Mouse (Mus musculus): ENCODE results near the gene Foxl2. TPM values are rescaled to one million over a fixed set of nuclear protein-coding genes. Genes with fewer than 3 reads are reported as not detected.

Gene Foxl2
- not detected in 2 replicates for polyA plus RNA-seq (2015; fragmentation: Nextera tagmentation; extraction: Ambion mirVana)

GRCm38 (mm10) chr9:98955103-98955715, at the start of gene Foxl2:
Gene Foxl2, plus strand, starts transcription at chr9:98955288.
- Histone ChIP-seq H3K9me3 (replicated peaks; ENCODE audit: control insufficient read depth, low read length) (no peaks in the 10 kb centered on the region), H3K4me2 (ENCODE audit: low read depth, low read length) (peak within 1 kb of the TSS; percentile 43), H3K4me3 (ENCODE audit: low read depth, low read length) (peak within 1 kb of the TSS; percentile 35), H3K9ac (ENCODE audit: low read depth, low read length) (no peak within 1 kb of the TSS), H3K27ac (ENCODE audit: low read length) (no peak within 1 kb of the TSS), H3K36me3 (ENCODE audit: control insufficient read depth, insufficient read depth) (no peaks in the 10 kb centered on the region), H3K27me3 (ENCODE audit: control insufficient read depth, insufficient read depth, low read depth, low read length) (peaks cover 100% of the 10 kb centered on the region), H3K4me1 (ENCODE audit: control insufficient read depth, low read depth, low read length) (peaks cover 8% of the 10 kb centered on the region)
- WGBS (ENCODE audit: insufficient replicate concordance): 2% methylated on average over 56 of the region's 58 CpGs
- no peak for ATAC-seq (ENCODE audit: low read depth)

GRCm38 (mm10) chr9:98920629-98921523, 34.2 kb upstream of the Foxl2 start:
- Histone ChIP-seq H3K9ac (ENCODE audit: low read depth, low read length) (no peak overlapping the region), H3K36me3 (ENCODE audit: control insufficient read depth, insufficient read depth) (no peaks in the 10 kb centered on the region), H3K27ac (ENCODE audit: low read length) (no peak overlapping the region), H3K4me1 (ENCODE audit: control insufficient read depth, low read depth, low read length) (no peaks in the 10 kb centered on the region), H3K27me3 (ENCODE audit: control insufficient read depth, insufficient read depth, low read depth, low read length) (no peaks in the 10 kb centered on the region), H3K9me3 (replicated peaks; ENCODE audit: control insufficient read depth, low read length) (no peaks in the 10 kb centered on the region), H3K4me3 (ENCODE audit: low read depth, low read length) (no peak overlapping the region), H3K4me2 (ENCODE audit: low read depth, low read length) (no peak overlapping the region)
- WGBS (ENCODE audit: insufficient replicate concordance): 65% methylated on average over 5 of the region's 5 CpGs
- ATAC-seq (ENCODE audit: low read depth): no peak

GRCm38 (mm10) chr9:98923119-98923518, 32.0 kb upstream of the Foxl2 start:
- Histone ChIP-seq H3K27ac (ENCODE audit: low read length) (no peak overlapping the region), H3K27me3 (ENCODE audit: control insufficient read depth, insufficient read depth, low read depth, low read length) (no peaks in the 10 kb centered on the region), H3K9ac (ENCODE audit: low read depth, low read length) (no peak overlapping the region), H3K36me3 (ENCODE audit: control insufficient read depth, insufficient read depth) (no peaks in the 10 kb centered on the region), H3K9me3 (replicated peaks; ENCODE audit: control insufficient read depth, low read length) (no peaks in the 10 kb centered on the region), H3K4me1 (ENCODE audit: control insufficient read depth, low read depth, low read length) (no peaks in the 10 kb centered on the region), H3K4me3 (ENCODE audit: low read depth, low read length) (no peak overlapping the region), H3K4me2 (ENCODE audit: low read depth, low read length) (no peak overlapping the region)
- 35% methylated on average over 6 of the region's 6 CpGs for WGBS (ENCODE audit: insufficient replicate concordance)
- no peak for ATAC-seq (ENCODE audit: low read depth)

- ATAC-seq (ENCODE audit: low read depth): no peak
- no peaks in the 10 kb centered on the region for H3K9me3 ChIP-seq (replicated peaks; ENCODE audit: control insufficient read depth, low read length)
- H3K36me3 ChIP-seq (ENCODE audit: control insufficient read depth, insufficient read depth): no peaks in the 10 kb centered on the region
- H3K4me3 ChIP-seq (ENCODE audit: low read depth, low read length): no peak overlapping the region
- H3K4me2 ChIP-seq (ENCODE audit: low read depth, low read length): no peak overlapping the region
- H3K27ac ChIP-seq (ENCODE audit: low read length): no peak overlapping the region
- no peaks in the 10 kb centered on the region for H3K27me3 ChIP-seq (ENCODE audit: control insufficient read depth, insufficient read depth, low read depth, low read length)
- H3K9ac ChIP-seq (ENCODE audit: low read depth, low read length): no peak overlapping the region
- 39% methylated on average over 6 of the region's 6 CpGs for WGBS (ENCODE audit: insufficient replicate concordance)
- H3K4me1 ChIP-seq (ENCODE audit: control insufficient read depth, low read depth, low read length): no peaks in the 10 kb centered on the region
Measured at GRCm38 (mm10) chr9:98924183-98924582, 30.9 kb upstream of the Foxl2 start.

GRCm38 (mm10) chr9:98929496-98929895, 25.6 kb upstream of the Foxl2 start:
- no peak overlapping the region for H3K27ac ChIP-seq (ENCODE audit: low read length)
- no peaks in the 10 kb centered on the region for H3K36me3 ChIP-seq (ENCODE audit: control insufficient read depth, insufficient read depth)
- H3K4me2 ChIP-seq (ENCODE audit: low read depth, low read length): no peak overlapping the region
- H3K27me3 ChIP-seq (ENCODE audit: control insufficient read depth, insufficient read depth, low read depth, low read length): no peaks in the 10 kb centered on the region
- H3K4me1 ChIP-seq (ENCODE audit: control insufficient read depth, low read depth, low read length): no peaks in the 10 kb centered on the region
- H3K9me3 ChIP-seq (replicated peaks; ENCODE audit: control insufficient read depth, low read length): no peaks in the 10 kb centered on the region
- 72% methylated on average over 2 of the region's 2 CpGs for WGBS (ENCODE audit: insufficient replicate concordance)
- no peak for ATAC-seq (ENCODE audit: low read depth)
- H3K9ac ChIP-seq (ENCODE audit: low read depth, low read length): no peak overlapping the region
- no peak overlapping the region for H3K4me3 ChIP-seq (ENCODE audit: low read depth, low read length)

GRCm38 (mm10) chr9:98932931-98933330, 22.2 kb upstream of the Foxl2 start:
- no peaks in the 10 kb centered on the region for H3K9me3 ChIP-seq (replicated peaks; ENCODE audit: control insufficient read depth, low read length)
- WGBS (ENCODE audit: insufficient replicate concordance): 43% methylated on average over 6 of the region's 6 CpGs
- no peak for ATAC-seq (ENCODE audit: low read depth)
- H3K4me2 ChIP-seq (ENCODE audit: low read depth, low read length): no peak overlapping the region
- H3K9ac ChIP-seq (ENCODE audit: low read depth, low read length): no peak overlapping the region
- H3K36me3 ChIP-seq (ENCODE audit: control insufficient read depth, insufficient read depth): no peaks in the 10 kb centered on the region
- no peaks in the 10 kb centered on the region for H3K4me1 ChIP-seq (ENCODE audit: control insufficient read depth, low read depth, low read length)
- H3K4me3 ChIP-seq (ENCODE audit: low read depth, low read length): no peak overlapping the region
- peaks cover 2% of the 10 kb centered on the region; the same call in 1 of the 2 replicates for H3K27me3 ChIP-seq (ENCODE audit: control insufficient read depth, insufficient read depth, low read depth, low read length)
- H3K27ac ChIP-seq (ENCODE audit: low read length): no peak overlapping the region

- no peaks in the 10 kb centered on the region for H3K36me3 ChIP-seq (ENCODE audit: control insufficient read depth, insufficient read depth)
- H3K4me1 ChIP-seq (ENCODE audit: control insufficient read depth, low read depth, low read length): no peaks in the 10 kb centered on the region
- 30% methylated on average over 16 of the region's 16 CpGs for WGBS (ENCODE audit: insufficient replicate concordance)
- no peak for ATAC-seq (ENCODE audit: low read depth)
- no peak overlapping the region for H3K9ac ChIP-seq (ENCODE audit: low read depth, low read length)
- no peak overlapping the region for H3K4me2 ChIP-seq (ENCODE audit: low read depth, low read length)
- H3K27ac ChIP-seq (ENCODE audit: low read length): no peak overlapping the region
- no peak overlapping the region for H3K4me3 ChIP-seq (ENCODE audit: low read depth, low read length)
- peaks cover 2% of the 10 kb centered on the region; the same call in 1 of the 2 replicates for H3K27me3 ChIP-seq (ENCODE audit: control insufficient read depth, insufficient read depth, low read depth, low read length)
- H3K9me3 ChIP-seq (replicated peaks; ENCODE audit: control insufficient read depth, low read length): no peaks in the 10 kb centered on the region
Measured at GRCm38 (mm10) chr9:98935190-98935909, 19.7 kb upstream of the Foxl2 start.

GRCm38 (mm10) chr9:98939290-98939689, 15.8 kb upstream of the Foxl2 start:
- no peaks in the 10 kb centered on the region for H3K4me1 ChIP-seq (ENCODE audit: control insufficient read depth, low read depth, low read length)
- H3K9me3 ChIP-seq (replicated peaks; ENCODE audit: control insufficient read depth, low read length): no peaks in the 10 kb centered on the region
- no peak overlapping the region for H3K27ac ChIP-seq (ENCODE audit: low read length)
- WGBS (ENCODE audit: insufficient replicate concordance): 9% methylated on average over 2 of the region's 2 CpGs
- no peak for ATAC-seq (ENCODE audit: low read depth)
- no peaks in the 10 kb centered on the region for H3K36me3 ChIP-seq (ENCODE audit: control insufficient read depth, insufficient read depth)
- H3K27me3 ChIP-seq (ENCODE audit: control insufficient read depth, insufficient read depth, low read depth, low read length): peaks cover 2% of the 10 kb centered on the region; the same call in 1 of the 2 replicates
- H3K4me3 ChIP-seq (ENCODE audit: low read depth, low read length): no peak overlapping the region
- H3K9ac ChIP-seq (ENCODE audit: low read depth, low read length): no peak overlapping the region
- H3K4me2 ChIP-seq (ENCODE audit: low read depth, low read length): no peak overlapping the region

All from liver, embryonic 16.5 days (tissue).